ENCODE assay signal across 26 mouse cellular contexts in genomic region chr5:44238201-44238600, GRCm38 (mm10). TPM values are rescaled to one million over a fixed set of nuclear protein-coding genes. Genes with fewer than 3 reads are reported as not detected.
DNase-seq lines count a peak whose midpoint lies in the region; ATAC-seq and TF ChIP-seq lines count a peak whose summit lies in the region.
"Had no signal": no experiment of that assay in that cellular context is flagged by ENCODE, and none has a peak within 500 bp of the region (broad histone marks: within the 10 kb centered on the region; RNA-seq: fewer than 3 reads in every experiment).

No protein-coding gene starts in this region.

- H3K9me3 ChIP-seq in megakaryocyte, embryonic 14.5 days, result peaks cover 9% of the 10 kb centered on the region; the same call in 1 of the 2 replicates
- H3K9me3 ChIP-seq: embryonic facial prominence, embryonic 10.5 days; embryonic facial prominence, embryonic 13.5 days; forebrain, embryonic 12.5 days; heart, embryonic 13.5 days; hindbrain, embryonic 12.5 days; hindbrain, embryonic 15.5 days had no signal

- no peak for TF ChIP-seq POLR2A in kidney, adult 2 months (IDR thresholded peaks at IDR 0.05; ENCODE audit: low read depth, low read length)

- TF ChIP-seq CTCF in kidney, adult 2 months (conservative IDR thresholded peaks at IDR 0.05; ENCODE audit: insufficient read depth, insufficient read length, low read depth, low read length), result no peak

- ATAC-seq in granulocyte monocyte progenitor cell, adult 5-6 weeks (replicated peaks; ENCODE audit: poor library complexity, severe bottlenecking), result peak; percentile 97
- ATAC-seq: forebrain, embryonic 16.5 days had no signal

- H3K36me3 ChIP-seq in kidney, adult 2 months (ENCODE audit: control insufficient read depth, insufficient read depth, low read length), result no peaks in the 10 kb centered on the region
- peaks cover 5% of the 10 kb centered on the region for H3K36me3 ChIP-seq in megakaryocyte, embryonic 14.5 days (replicated peaks; ENCODE audit: low read length)
- H3K36me3 ChIP-seq: heart, embryonic 13.5 days; hindbrain, embryonic 12.5 days; hindbrain, embryonic 15.5 days had no signal

- H3K4me3 ChIP-seq in kidney, adult 2 months (ENCODE audit: insufficient read depth, low read depth, low read length), result no peak overlapping the region
- H3K4me3 ChIP-seq in megakaryocyte, embryonic 14.5 days (replicated peaks), result peak overlapping the region; percentile 6
- H3K4me3 ChIP-seq: embryonic facial prominence, embryonic 10.5 days; embryonic facial prominence, embryonic 13.5 days; erythroblast, embryonic 14.5 days; forebrain, embryonic 12.5 days; heart, embryonic 13.5 days; hindbrain, embryonic 12.5 days; hindbrain, embryonic 15.5 days had no signal

- intact Hi-C loops in left cerebral cortex, postnatal 10 days (cut with DNase I), result no loop called here

- H3K4me1 ChIP-seq in kidney, adult 2 months (ENCODE audit: control insufficient read depth, insufficient read depth, low read length), result peaks cover 13% of the 10 kb centered on the region
- H3K4me1 ChIP-seq in megakaryocyte, embryonic 14.5 days, result peaks cover 23% of the 10 kb centered on the region
- H3K4me1 ChIP-seq: embryonic facial prominence, embryonic 10.5 days; forebrain, embryonic 12.5 days; hindbrain, embryonic 12.5 days; hindbrain, embryonic 15.5 days had no signal

- WGBS in kidney, adult 2 months, result 86% methylated on average over 7 of the region's 7 CpGs

- H3K27me3 ChIP-seq in kidney, adult 2 months (replicated peaks; ENCODE audit: control insufficient read depth, insufficient read depth, low read length), result no peaks in the 10 kb centered on the region
- peaks cover 29% of the 10 kb centered on the region for H3K27me3 ChIP-seq in megakaryocyte, embryonic 14.5 days (replicated peaks)
- H3K27me3 ChIP-seq: embryonic facial prominence, embryonic 13.5 days; forebrain, embryonic 12.5 days; heart, embryonic 13.5 days; hindbrain, embryonic 12.5 days; hindbrain, embryonic 15.5 days had no signal

- DNase-seq in kidney, adult 2 months, result peak; percentile 14
- DNase-seq in kidney, adult 9 months, result no peak
- no peak for DNase-seq in adrenal gland, adult 8-10 months
- no peak for DNase-seq in left cerebral cortex, postnatal 10 days (ENCODE audit: extremely low spot score in 1 of 2, low spot score in 2 of 2)
- DNase-seq in cerebellum, adult 11-12 months, result no peak
- DNase-seq: adrenal gland, postnatal 10 days; adrenal gland, postnatal 36 days; cerebellum, adult 2 months; cerebellum, adult 9-11 months; cerebellum, postnatal 25 days; embryo, embryonic 11 days; gastrocnemius, postnatal 10 days; gastrocnemius, postnatal 36 days; heart, adult 18-20 months; heart, postnatal 14 days; heart, postnatal 4 days had no signal

- no peak overlapping the region for H3K27ac ChIP-seq in kidney, adult 2 months (ENCODE audit: insufficient read depth, low read depth, low read length)
- H3K27ac ChIP-seq: embryonic facial prominence, embryonic 10.5 days; embryonic facial prominence, embryonic 13.5 days; forebrain, embryonic 12.5 days; heart, embryonic 13.5 days; hindbrain, embryonic 12.5 days; hindbrain, embryonic 15.5 days had no signal

RNA-seq across cellular contexts. Expression of gene Tapt1, which starts 11.8 kb away (rescaled TPM):
- 23.6 and 29.0 TPM in 2 replicates for polyA plus RNA-seq in kidney, adult 2 months (2012; rRNA removed)
- 25.5 and 46.5 TPM in 2 replicates for total RNA-seq in granulocyte monocyte progenitor cell, adult 5-6 weeks (2014; fragmentation: Nextera tagmentation)
- 45.6 and 64.7 TPM in 2 replicates for total RNA-seq in granulocyte monocyte progenitor cell, adult 5-6 weeks (2017)
- 4.2 TPM in 1 of 2 replicates, not detected in the other for polyA plus RNA-seq in megakaryocyte, embryonic 14.5 days (2012; ENCODE audit: insufficient read depth, low replicate concordance)
- 10 to 100 TPM; 42.0 to 84.9 (median 58.7) TPM for total RNA-seq in adrenal gland, adult 8-10 months (2022)
- 10 to 100 TPM; 43.0 to 52.3 TPM for total RNA-seq in left cerebral cortex, postnatal 10 days (2021)
